Mouse (Mus musculus): ENCODE results near the gene Ankrd23. TPM values are rescaled to one million over a fixed set of nuclear protein-coding genes. Genes with fewer than 3 reads are reported as not detected.

The Ankrd23 gene
- polyA plus RNA-seq, 1 experiment from 2014 or later: 12.0 TPM

DNA sequence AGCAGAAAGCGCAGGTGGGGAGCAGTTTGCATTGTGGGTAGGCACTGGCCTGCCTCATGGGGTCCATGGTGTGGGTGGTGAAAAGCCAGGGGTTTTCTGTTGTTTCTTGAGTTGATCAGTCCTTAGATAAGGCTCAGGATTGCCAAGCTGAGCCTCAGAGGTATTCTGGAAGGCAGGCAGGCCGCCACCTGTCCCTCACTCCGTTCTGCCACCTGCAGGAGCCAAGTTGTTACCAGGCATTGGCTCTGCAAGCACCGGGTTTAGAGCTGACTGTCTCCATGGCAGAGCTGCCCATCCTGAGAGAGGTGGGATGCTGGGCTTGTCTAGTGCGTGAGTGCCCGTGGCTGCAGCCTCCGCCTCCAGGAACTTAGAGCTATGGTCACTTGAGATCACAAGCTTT, 14.5 kb downstream of the Ankrd23 start:
- no peak for DNase-seq (ENCODE audit: low spot score)

DNA sequence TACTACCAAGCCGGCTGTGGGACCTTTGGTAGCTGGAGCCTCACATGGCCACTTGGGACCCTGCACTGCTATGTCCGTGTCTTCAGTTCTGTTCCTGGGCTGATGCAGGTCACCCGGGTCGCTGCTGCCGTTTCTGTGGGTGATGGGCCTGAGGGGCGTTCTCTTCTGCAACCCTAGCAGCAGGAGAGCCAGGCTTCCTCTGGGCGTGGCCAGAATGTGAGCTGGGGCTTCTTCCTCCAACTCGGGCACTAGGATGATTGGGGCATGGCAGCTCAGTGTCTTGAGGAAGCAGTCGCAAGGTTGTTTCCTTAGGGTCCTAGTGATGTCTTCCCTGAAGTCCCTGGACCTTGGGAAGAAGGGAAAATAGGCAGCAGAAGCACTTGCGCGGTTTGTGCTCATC, 17.1 kb downstream of the Ankrd23 start:
- no peak for DNase-seq (ENCODE audit: low spot score)

DNA sequence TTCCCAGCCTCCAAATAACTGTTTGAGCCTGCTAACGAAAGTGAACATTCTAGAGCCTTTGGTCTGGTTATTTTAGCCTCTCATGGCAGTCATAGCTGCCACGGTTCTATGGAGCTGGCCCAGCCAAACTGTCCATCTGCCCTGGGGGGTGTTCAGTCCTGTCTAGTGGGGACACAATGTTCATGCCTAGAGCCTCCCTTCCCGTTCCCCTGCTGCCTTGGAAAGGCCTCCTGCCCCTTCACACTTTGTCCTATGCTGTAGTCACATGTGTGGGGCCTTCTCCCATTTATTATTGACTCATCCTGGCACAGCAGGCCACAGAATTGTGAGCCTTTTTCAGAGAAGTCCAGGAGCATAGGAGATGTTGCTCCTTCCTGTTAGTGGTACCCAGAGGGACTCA, 18.4 kb downstream of the Ankrd23 start:
- DNase-seq (ENCODE audit: low spot score): no peak

DNA sequence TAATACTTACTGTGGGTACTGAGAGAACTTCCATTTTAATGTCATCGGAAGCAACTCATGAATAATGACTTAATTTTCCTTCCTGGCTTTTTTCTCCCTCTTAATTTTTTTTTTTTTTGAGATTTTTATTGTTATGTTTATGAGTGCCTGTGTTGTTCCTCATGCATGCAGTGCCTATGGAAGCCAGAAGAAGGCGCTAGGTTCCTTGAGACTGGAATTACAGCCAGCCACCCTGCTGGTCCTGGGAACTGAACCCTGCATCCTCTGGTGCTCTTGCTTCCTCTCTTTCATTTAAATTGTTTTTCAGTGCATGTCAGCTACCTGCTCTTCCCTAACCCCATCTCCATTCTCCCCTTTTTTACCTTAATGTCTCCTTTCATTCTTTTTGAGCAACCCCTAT, 23.0 kb downstream of the Ankrd23 start:
- peak; percentile 13 for DNase-seq (ENCODE audit: low spot score)

DNA sequence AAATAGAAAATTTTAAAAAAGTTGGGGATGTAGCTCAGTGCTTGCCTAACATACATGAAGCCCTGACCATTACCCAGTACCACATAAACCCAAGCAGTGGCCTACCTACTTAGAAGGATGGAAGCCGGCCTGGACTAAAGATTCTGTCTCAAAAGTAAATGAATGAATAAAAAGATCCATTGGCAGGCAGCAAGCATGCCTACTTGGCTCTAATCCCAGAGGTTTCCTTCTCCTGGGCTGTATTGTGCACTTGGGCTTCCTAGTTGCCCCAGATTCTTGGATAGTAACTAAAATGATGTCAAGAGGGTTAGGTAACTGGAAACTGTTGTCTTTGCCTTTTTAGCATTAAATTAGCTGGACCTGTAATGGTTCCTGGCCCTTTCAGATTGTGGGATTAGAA, 23.4 kb downstream of the Ankrd23 start:
- DNase-seq (ENCODE audit: low spot score): no peak

DNA sequence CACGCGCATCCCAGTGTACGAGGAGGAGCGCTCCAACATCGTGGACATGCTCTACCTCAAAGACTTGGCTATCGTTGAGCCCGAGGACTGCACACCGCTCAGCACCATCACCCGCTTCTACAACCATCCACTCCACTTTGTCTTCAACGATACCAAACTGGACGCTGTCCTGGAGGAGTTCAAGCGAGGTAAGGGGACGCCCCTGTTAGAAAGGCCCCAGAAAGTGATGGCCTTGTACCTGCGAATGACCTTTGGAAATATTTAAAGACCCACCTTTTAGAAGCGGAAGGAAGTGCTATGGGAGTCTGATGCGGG, 23.8 kb downstream of the Ankrd23 start:
- DNase-seq (ENCODE audit: low spot score): no peak

DNA sequence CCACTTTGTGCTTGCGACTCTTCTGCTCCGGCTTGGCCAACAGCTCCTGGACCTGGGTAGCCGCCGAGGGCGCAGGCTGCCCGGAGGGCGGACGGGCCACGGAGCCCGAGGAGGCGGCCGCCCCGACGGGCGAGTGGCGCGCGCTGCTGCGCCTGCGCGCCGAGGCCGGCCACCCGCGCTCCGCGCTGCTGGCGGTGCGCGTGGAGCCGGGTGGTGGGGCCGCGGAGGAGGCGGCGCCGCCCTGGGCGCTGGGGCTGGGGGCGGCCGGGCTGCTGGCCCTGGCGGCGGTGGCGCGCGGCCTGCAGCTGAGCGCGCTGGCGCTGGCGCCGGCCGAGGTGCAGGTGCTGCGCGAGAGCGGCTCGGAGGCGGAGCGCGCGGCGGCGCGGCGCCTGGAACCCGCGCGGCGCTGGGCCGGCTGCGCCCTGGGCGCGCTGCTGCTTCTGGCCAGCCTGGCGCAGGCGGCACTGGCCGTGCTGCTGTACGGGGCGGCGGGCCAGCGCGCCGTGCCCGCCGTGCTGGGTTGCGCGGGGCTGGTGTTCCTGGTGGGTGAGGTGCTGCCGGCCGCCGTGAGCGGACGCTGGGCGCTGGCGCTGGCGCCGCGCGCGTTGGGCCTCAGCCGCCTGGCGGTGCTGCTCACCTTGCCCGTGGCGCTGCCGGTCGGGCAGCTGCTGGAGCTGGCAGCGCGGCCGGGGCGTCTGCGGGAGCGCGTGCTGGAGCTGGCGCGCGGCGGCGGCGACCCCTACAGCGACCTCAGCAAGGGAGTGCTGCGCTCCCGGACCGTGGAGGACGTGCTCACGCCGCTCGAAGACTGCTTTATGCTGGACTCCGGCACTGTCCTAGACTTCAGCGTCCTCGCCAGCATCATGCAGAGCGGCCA, 24.4 kb downstream of the Ankrd23 start:
- DNase-seq (ENCODE audit: low spot score): peak; percentile 61

DNA sequence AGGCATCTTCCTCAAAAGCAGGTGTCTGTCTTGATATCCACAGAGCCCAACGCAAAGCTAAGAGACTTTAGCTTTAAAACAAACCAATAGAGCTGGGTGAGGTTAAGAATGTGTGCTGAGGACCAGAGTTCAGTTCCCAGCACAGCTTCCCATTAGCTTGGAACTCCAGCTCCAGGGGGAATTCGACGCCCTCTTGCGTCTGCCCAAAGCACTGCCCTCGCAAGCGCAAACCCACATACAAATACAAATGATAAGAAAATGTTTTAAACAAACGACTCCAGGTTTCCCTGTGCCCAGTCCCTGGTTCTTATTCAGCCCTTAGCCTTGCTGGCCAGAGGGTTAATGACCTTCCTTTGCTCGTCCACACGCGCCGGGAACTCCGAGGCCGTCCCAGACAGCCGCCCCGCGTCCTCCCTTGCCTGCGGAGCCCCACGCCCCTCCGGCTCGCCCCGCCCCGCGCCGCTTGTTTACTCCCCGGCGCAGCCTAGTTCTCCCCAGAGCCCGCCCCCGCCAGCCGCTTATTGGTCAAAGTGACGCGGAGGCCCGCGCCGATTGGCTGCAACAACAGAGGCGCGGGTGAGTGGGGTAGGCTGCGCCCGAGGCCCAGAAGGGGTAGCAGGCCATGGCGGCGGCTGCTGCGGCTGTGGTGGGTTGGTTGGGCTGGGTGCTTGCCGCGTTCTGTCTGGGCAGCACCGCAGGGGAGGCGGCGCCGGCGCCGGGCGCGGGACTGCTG, 25.2 kb downstream of the Ankrd23 start, which contains the start of gene Cnnm3:
Cnnm3 (plus strand) TSS at position 579 of the 733 bp plus-strand sequence.
- DNase-seq (ENCODE audit: low spot score): peak; percentile 99

DNA sequence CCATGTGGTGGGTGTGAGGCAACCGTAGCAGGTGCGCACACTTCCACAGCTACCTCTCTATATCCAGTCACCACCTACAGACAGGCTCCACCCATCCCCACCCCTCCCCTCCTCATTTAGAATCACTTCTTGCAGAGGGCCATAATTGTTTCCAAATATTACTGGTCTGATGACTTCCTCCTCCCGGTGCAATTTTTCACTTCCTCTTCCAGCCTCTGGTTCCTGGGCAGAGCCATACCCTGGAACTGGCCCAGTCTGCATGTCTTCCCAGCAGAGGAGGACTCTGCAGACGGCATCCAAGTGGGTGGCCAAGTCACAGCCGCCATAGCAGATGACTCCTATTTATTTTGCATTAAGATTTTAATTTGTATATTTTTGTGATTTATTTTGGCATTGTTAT, 28.4 kb downstream of the Ankrd23 start:
- DNase-seq (ENCODE audit: low spot score): no peak

DNA sequence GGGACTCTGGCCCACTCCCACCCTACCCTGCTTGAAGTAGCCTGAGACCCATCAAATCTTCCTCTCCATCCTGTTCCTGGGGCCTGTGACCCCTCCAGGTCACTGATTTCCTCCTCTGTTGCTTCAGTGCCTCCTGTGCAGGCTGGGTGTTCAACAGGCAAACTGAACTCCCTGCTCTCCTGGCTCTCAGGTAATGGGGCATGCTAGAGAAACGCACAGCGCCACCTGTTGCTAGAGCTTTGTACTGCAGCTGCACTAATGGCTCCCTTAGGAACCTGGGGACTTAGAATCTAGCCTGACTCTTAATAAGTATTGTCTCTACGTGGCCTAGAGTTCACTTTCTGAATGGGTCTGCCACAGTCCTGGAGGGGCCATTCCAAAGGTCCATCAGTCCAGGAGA, 35.4 kb downstream of the Ankrd23 start:
- DNase-seq (ENCODE audit: low spot score): peak; percentile 79

DNA sequence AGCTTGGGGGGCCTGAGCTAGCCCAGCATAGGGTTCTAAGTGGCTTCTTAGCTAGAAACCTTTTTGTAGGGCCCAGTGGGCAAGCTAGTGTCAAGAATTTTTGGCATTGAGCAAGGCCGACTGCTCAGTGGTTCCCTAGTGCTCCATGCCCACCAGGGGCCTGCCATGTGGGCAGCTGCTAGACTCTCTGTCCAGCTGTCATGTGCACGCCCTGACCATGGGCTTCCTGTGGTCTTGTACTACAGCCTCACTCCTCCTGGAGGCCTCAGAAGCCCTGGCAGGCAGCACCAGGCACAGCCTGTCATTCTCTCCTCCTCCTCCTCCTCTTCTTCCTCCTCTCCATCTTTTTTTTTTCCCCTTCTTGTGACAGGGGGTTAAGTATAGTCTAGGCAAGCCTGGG, 39.4 kb downstream of the Ankrd23 start:
- DNase-seq (ENCODE audit: low spot score): no peak

DNA sequence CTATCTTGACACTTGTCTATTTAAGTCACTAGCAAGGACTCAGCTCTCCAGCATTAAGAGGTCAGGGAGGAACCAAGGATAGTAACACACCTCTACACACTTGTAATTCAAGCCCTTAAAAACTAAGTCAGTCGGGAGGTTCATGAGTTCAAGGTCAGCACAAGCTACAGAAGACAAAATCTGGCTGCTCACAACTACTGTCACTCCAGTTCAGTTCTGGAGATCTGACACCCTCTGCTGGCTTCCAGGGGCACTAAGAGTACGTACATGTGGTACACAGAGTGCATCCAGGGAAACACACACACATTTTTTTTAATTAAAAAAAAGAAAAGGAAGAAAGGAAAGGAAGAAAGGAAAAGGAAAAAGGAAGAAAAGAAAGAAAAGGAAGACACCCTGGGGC, 40.0 kb downstream of the Ankrd23 start:
- DNase-seq (ENCODE audit: low spot score): no peak

DNA sequence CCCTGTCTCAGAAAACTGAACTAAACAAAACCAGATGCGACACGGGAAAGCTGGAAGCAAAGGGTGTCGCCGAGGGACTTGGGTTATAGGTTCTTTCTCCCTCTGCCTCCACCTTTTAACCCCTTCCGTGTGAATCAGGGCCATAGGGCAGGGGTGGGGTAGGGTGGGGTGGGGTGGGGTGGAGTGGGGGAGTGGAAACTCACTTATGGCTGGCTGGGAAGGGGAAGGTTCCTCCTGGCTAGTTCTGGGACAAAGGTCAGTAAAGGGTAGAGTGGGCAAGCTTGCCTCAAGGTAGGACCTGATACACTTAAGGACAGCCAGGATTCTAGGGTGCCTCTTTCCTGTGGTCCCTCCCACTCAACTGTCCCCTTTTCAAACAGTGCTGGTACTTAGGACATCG, 43.4 kb downstream of the Ankrd23 start:
- DNase-seq (ENCODE audit: low spot score): no peak

DNA sequence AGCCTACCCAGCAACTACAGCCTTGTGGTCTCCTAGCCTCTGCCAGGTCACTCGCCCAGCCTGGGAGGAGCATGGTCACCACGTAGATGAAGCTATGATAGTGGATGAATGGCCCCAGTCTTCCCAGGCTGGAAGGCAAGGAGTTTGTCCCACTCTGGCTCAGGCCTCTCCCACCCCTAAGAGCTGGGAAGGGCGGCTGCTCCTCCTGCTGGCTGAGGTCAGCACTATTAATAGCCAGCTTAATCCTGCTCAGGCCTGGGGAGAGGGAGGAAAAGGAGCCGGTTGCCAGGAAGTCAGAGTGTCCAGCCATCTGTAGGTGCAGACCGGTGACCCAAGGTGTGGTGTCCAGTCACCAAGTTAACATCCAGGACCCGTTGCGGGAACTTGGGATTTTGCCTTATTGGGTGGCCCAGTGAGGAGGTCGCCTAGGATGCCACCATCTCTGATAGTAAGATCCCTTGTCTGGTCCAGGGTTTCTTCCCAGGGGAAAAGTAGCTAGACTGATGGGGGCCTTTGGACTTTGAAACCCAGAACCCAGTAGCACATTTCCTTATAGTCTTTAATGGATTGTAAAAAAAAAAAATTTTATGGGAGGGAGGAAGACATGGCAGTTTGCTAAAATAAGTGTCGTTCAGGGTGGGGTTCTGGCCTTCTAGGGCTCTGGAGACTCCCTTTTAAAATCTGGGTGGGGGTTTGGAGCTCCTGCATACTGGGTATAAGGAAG, 44.1 kb downstream of the Ankrd23 start:
- DNase-seq (ENCODE audit: low spot score): no peak

DNA sequence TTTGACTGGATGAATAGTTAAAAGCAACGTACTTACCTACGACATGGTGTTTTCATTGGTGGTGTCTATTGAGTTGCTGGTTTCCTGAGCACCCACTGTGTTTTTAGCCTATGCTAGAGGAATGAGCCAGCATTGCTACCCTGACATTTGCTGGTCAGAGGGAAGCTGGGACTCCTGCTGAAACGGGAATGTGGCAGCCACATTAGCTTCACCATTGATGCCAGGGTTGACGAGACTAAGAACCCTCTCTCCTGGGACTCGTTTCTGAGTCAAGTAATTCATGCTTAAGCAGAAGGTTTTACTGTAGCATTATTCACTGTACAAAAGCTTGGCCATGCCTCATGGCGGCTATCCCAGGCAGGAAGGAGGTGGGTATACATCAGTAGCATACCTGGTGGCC, 47.0 kb downstream of the Ankrd23 start:
- DNase-seq (ENCODE audit: low spot score): no peak

DNA sequence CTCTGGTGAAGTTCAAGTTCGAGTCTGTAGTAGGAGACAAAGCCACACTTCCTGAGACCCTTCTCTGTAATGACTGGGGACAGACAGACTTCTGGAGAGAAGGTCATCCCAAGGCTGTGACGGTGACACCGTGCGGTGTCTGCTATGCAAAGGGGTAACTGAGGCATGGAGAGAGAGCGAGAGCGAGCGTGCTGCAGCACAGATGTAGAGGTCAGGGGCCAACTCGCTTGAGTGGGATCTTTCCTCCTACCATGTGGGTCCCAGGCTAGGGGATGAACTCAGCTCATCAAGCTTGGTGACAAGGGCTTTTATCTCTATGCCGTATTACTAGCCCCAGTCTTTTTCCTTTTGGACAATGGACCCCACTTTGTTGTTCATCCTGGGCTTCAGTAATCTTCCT, 49.6 kb downstream of the Ankrd23 start:
- DNase-seq (ENCODE audit: low spot score): no peak

DNA sequence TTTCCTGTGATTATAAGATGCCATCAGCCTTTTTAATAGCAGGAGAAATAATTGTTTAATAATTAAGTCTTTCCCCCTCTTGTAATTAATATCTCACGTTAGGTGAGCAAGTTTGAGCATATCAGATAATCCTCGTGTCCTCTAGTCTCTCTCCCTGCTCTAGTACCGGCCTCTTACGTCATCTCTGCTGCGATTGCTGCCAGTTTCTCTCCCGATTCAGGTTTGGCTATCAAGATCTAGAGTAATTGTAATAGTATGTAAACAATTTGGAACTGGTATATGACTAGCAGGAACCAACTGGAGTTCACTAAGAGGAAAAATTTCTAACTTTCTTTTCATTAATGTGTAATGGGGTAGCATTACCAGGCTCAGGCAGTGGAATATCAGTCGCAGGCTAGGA, 51.6 kb downstream of the Ankrd23 start:
- no peak for DNase-seq (ENCODE audit: low spot score)

DNA sequence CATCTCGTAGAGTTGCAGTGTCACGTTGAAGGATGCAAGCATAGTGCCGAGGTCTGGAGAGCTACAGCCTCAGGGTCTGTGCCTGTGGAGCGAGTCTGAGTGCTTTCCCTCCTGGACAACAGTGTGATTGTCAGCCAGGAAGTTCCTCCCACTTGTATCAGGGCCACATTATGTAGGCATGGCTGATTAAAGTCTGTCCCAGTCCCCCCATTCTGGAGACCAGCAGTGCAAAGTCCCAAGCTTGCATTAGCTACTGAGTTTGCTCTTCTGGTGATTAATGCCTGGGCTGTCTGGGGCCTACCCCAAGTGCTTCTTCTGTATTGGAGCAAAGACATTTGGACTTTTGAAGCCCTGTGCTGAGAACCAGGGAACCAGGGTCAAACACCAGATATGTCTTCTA, 52.9 kb downstream of the Ankrd23 start:
- DNase-seq (ENCODE audit: low spot score): no peak
